Mouse (Mus musculus): Measurements from ENCODE around the gene Pcmt1. TPM values are rescaled to one million over a fixed set of nuclear protein-coding genes. Genes with fewer than 3 reads are reported as not detected.

The Pcmt1 gene
- polyA plus RNA-seq, 1 experiment from 2014 or later: 124 TPM

DNA sequence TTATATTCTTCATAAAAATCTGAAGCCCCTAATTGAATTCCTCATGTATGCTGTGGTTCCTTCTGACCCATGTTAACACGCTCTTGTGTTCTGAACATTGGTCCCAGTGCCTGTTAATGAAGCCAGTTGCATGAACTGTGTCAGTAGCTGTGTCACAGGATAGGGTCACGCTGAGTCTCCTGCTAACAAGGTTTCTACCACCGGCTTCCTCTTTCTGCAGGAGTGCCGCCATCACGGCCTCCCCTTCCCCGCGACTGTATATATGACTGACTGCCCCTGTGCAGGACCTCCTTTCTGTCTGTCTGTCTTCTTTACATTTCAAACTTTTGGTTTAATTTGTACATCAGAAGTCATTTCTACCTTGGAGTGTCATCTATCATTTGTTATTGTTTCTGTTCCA is 82.8 kb downstream of the Pcmt1 start:
- Histone ChIP-seq H3K27me3 (ENCODE audit: insufficient read depth, low read length) (no peaks in the 10 kb centered on the region), H3K9me3 (ENCODE audit: low read length) (no peaks in the 10 kb centered on the region), H3K4me1 (ENCODE audit: insufficient read depth, low read length) (no peaks in the 10 kb centered on the region), H3K27ac (ENCODE audit: low read length) (no peak overlapping the region), H3K9ac (replicated peaks; ENCODE audit: low read length) (no peak overlapping the region), H3K4me3 (ENCODE audit: low read length) (no peak overlapping the region), H3K36me3 (ENCODE audit: insufficient read depth, low read length) (no peaks in the 10 kb centered on the region), H3K4me2 (replicated peaks; ENCODE audit: low read depth, low read length) (no peak overlapping the region)
- no peak for ATAC-seq (ENCODE audit: low FRiP score, low TSS enrichment)
- WGBS: 89% methylated on average over 7 of the region's 7 CpGs

GRCm38 (mm10) chr10:7596251-7596650 is 84.7 kb downstream of the Pcmt1 start:
- no peak overlapping the region for H3K4me3 ChIP-seq (ENCODE audit: low read length)
- H3K9ac ChIP-seq (replicated peaks; ENCODE audit: low read length): no peak overlapping the region
- H3K36me3 ChIP-seq (ENCODE audit: insufficient read depth, low read length): no peaks in the 10 kb centered on the region
- no peak for ATAC-seq (ENCODE audit: low FRiP score, low TSS enrichment)
- H3K27me3 ChIP-seq (ENCODE audit: insufficient read depth, low read length): peaks cover 13% of the 10 kb centered on the region
- H3K27ac ChIP-seq (ENCODE audit: low read length): no peak overlapping the region
- 72% methylated on average over 1 of the region's 1 CpGs for whole genome bisulfite sequencing
- no peaks in the 10 kb centered on the region for H3K4me1 ChIP-seq (ENCODE audit: insufficient read depth, low read length)
- H3K9me3 ChIP-seq (ENCODE audit: low read length): no peaks in the 10 kb centered on the region
- no peak overlapping the region for H3K4me2 ChIP-seq (replicated peaks; ENCODE audit: low read depth, low read length)

GRCm38 (mm10) chr10:7594797-7595196 is 86.1 kb downstream of the Pcmt1 start:
- Histone ChIP-seq H3K27ac (ENCODE audit: low read length) (no peak overlapping the region), H3K9me3 (ENCODE audit: low read length) (no peaks in the 10 kb centered on the region), H3K27me3 (ENCODE audit: insufficient read depth, low read length) (peaks cover 18% of the 10 kb centered on the region), H3K36me3 (ENCODE audit: insufficient read depth, low read length) (no peaks in the 10 kb centered on the region), H3K4me3 (ENCODE audit: low read length) (no peak overlapping the region), H3K4me2 (replicated peaks; ENCODE audit: low read depth, low read length) (no peak overlapping the region), H3K4me1 (ENCODE audit: insufficient read depth, low read length) (peaks cover 8% of the 10 kb centered on the region; the same call in 1 of the 2 replicates), H3K9ac (replicated peaks; ENCODE audit: low read length) (no peak overlapping the region)
- ATAC-seq (ENCODE audit: low FRiP score, low TSS enrichment): no peak
- 48% methylated on average over 7 of the region's 7 CpGs for WGBS

- Histone ChIP-seq H3K27me3 (ENCODE audit: insufficient read depth, low read length) (peaks cover 18% of the 10 kb centered on the region), H3K36me3 (ENCODE audit: insufficient read depth, low read length) (no peaks in the 10 kb centered on the region), H3K4me2 (replicated peaks; ENCODE audit: low read depth, low read length) (peak overlapping the region; percentile 95), H3K4me3 (ENCODE audit: low read length) (peak overlapping the region; percentile 57), H3K9me3 (ENCODE audit: low read length) (no peaks in the 10 kb centered on the region), H3K4me1 (ENCODE audit: insufficient read depth, low read length) (peaks cover 8% of the 10 kb centered on the region; the same call in 1 of the 2 replicates), H3K27ac (ENCODE audit: low read length) (no peak overlapping the region), H3K9ac (replicated peaks; ENCODE audit: low read length) (no peak overlapping the region)
- no peak for ATAC-seq (ENCODE audit: low FRiP score, low TSS enrichment)
- 5% methylated on average over 8 of the region's 8 CpGs for WGBS
Measured at GRCm38 (mm10) chr10:7590792-7591191, 90.1 kb downstream of the Pcmt1 start.

DNA sequence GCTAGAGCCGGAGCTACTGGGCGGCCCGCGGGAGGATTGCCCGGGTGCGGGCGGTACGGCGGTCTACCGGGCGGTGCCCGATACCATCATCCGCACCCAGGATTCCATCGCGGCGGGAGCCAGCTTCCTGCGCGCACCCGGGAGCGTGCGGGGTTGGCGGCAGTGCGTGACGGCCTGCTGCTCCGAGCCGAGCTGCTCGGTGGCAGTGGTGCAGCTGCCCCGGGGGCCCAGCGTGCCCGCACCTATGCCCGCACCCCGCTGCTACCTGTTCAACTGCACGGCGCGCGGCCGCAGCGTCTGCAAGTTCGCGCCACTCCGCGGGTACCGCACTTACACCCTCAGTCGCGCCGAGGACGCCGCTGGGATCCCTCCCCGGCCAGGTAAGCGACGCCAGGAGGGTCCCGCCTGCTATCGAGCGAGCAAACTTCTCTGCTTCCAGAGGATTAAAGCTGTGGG is 90.7 kb downstream of the Pcmt1 start:
- Histone ChIP-seq H3K4me2 (replicated peaks; ENCODE audit: low read depth, low read length) (peak overlapping the region; percentile 95), H3K9ac (replicated peaks; ENCODE audit: low read length) (peak overlapping the region; percentile 55), H3K27ac (ENCODE audit: low read length) (no peak overlapping the region), H3K27me3 (ENCODE audit: insufficient read depth, low read length) (peaks cover 18% of the 10 kb centered on the region), H3K36me3 (ENCODE audit: insufficient read depth, low read length) (no peaks in the 10 kb centered on the region), H3K4me3 (ENCODE audit: low read length) (peak overlapping the region; percentile 57), H3K4me1 (ENCODE audit: insufficient read depth, low read length) (peaks cover 8% of the 10 kb centered on the region; the same call in 1 of the 2 replicates), H3K9me3 (ENCODE audit: low read length) (no peaks in the 10 kb centered on the region)
- under 1% methylated on average over 54 of the region's 54 CpGs for WGBS
- ATAC-seq (ENCODE audit: low FRiP score, low TSS enrichment): no peak; the same call in none of the 2 replicates

DNA sequence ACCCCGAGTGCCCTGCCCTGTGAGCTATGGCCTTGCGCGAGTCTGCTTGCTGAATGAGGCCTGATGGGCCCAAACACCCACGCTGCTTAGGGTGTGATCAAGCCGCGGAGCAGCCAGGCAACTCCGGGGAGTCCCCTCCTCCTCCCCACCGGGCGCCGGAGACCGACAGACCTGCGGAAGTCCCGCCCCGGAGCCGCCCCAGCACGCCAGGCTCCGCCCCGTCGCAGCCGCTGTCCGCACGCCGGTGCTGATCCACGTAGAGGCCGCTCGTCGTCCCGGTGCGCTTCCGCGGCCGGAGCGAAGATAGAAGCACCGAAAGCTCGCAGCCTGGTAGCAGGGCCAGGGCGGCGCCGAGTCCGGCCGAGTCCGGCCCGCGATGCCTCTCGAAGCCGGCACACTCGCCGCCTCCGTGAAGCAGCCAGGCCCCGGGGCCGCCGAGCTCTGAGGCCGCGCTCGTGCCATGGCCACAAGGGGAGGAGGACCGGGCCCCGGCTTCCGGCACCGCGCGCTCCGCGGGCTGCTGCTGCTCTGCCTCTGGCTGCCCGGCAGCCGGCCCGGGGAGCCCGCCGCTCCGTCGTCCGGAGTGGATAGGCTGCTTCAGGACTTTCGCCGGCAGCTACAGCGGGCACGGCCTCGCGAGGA is 91.2 kb downstream of the Pcmt1 start, which contains the start of gene Lrp11:
Gene Lrp11 (plus strand): TSS at position 209 of the 642 bp plus-strand sequence.
- Histone ChIP-seq H3K9ac (replicated peaks; ENCODE audit: low read length) (peak within 1 kb of the TSS; percentile 66), H3K4me1 (ENCODE audit: insufficient read depth, low read length) (peaks cover 8% of the 10 kb centered on the region; the same call in 1 of the 2 replicates), H3K4me2 (replicated peaks; ENCODE audit: low read depth, low read length) (peak within 1 kb of the TSS; percentile 95), H3K27me3 (ENCODE audit: insufficient read depth, low read length) (peaks cover 18% of the 10 kb centered on the region), H3K36me3 (ENCODE audit: insufficient read depth, low read length) (no peaks in the 10 kb centered on the region), H3K27ac (ENCODE audit: low read length) (no peak within 1 kb of the TSS), H3K4me3 (ENCODE audit: low read length) (peak within 1 kb of the TSS; percentile 57), H3K9me3 (ENCODE audit: low read length) (no peaks in the 10 kb centered on the region)
- peak; percentile 98 for ATAC-seq (ENCODE audit: low FRiP score, low TSS enrichment)
- WGBS: under 1% methylated on average over 72 of the region's 76 CpGs

DNA sequence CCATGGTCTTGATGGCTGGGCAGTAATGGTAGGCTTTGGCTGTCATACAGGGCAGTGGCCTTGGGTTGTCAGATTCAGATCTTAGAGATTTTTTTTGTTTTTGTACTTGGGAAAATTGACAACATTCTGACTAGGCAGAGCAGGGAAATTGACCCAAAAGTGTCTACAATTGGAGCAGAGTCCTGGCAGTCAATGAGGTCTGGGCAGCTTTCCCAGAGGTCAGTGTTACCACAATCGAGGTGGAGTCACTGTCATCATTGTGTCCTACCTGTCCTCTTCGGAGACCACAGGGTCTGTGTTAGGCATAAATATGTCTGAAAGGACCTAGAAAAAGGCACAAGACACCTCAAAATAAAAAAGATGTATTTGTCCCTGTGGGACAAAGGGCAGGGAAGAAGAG is 94.2 kb downstream of the Pcmt1 start:
- no peak overlapping the region for H3K9ac ChIP-seq (replicated peaks; ENCODE audit: low read length)
- ATAC-seq (ENCODE audit: low FRiP score, low TSS enrichment): no peak
- WGBS: 71% methylated on average over 2 of the region's 2 CpGs
- H3K27me3 ChIP-seq (ENCODE audit: insufficient read depth, low read length): peaks cover 11% of the 10 kb centered on the region
- no peak overlapping the region for H3K4me3 ChIP-seq (ENCODE audit: low read length)
- no peaks in the 10 kb centered on the region for H3K36me3 ChIP-seq (ENCODE audit: insufficient read depth, low read length)
- no peaks in the 10 kb centered on the region for H3K9me3 ChIP-seq (ENCODE audit: low read length)
- no peak overlapping the region for H3K4me2 ChIP-seq (replicated peaks; ENCODE audit: low read depth, low read length)
- peaks cover 8% of the 10 kb centered on the region; the same call in 1 of the 2 replicates for H3K4me1 ChIP-seq (ENCODE audit: insufficient read depth, low read length)
- H3K27ac ChIP-seq (ENCODE audit: low read length): no peak overlapping the region

- H3K27me3 ChIP-seq (ENCODE audit: insufficient read depth, low read length): no peaks in the 10 kb centered on the region
- WGBS: 44% methylated on average over 7 of the region's 7 CpGs
- no peak overlapping the region for H3K27ac ChIP-seq (ENCODE audit: low read length)
- no peaks in the 10 kb centered on the region for H3K4me1 ChIP-seq (ENCODE audit: insufficient read depth, low read length)
- ATAC-seq (ENCODE audit: low FRiP score, low TSS enrichment): no peak
- no peak overlapping the region for H3K4me2 ChIP-seq (replicated peaks; ENCODE audit: low read depth, low read length)
- no peaks in the 10 kb centered on the region for H3K9me3 ChIP-seq (ENCODE audit: low read length)
- no peaks in the 10 kb centered on the region for H3K36me3 ChIP-seq (ENCODE audit: insufficient read depth, low read length)
- H3K9ac ChIP-seq (replicated peaks; ENCODE audit: low read length): no peak overlapping the region
- no peak overlapping the region for H3K4me3 ChIP-seq (ENCODE audit: low read length)
Measured at GRCm38 (mm10) chr10:7582891-7583557, 97.9 kb downstream of the Pcmt1 start.

DNA sequence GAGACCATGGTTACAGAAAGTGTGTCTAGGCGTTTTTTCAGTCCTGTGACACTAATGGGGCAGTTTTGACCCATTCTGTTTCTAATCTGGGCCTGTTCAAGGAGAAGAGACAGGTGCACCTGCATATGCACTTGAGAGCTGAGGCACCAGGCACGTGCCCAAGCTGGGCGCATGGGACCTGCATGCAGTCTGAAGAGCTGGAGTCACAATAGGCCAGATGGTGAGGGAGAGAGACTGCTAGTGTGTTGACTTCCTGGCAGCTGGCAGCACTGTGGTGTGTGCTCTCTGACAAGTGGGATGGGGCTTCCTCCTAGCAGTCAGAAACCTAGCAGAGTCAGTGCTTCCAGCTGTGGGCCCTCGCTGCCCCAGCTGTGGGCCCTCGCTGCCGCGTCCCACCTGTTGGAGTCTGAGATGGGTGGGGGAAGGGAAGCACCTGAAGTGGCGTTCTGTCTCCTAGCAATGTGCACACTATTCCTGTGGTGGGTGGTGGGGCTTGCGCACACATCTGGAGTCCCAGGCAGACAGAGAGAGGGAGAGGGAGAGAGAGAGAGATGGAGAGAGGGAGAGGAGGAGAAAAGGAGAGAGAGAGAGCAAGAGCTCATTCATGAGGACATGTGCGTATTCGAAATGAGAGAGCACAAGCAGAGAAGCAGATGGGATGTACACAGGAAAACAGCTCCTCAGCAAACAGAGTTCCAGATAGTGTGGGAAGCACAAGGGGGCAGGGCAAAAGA is 98.6 kb downstream of the Pcmt1 start:
- Histone ChIP-seq H3K27ac (ENCODE audit: low read length) (no peak overlapping the region), H3K36me3 (ENCODE audit: insufficient read depth, low read length) (no peaks in the 10 kb centered on the region), H3K4me1 (ENCODE audit: insufficient read depth, low read length) (no peaks in the 10 kb centered on the region), H3K4me2 (replicated peaks; ENCODE audit: low read depth, low read length) (no peak overlapping the region), H3K27me3 (ENCODE audit: insufficient read depth, low read length) (no peaks in the 10 kb centered on the region), H3K9me3 (ENCODE audit: low read length) (no peaks in the 10 kb centered on the region), H3K9ac (replicated peaks; ENCODE audit: low read length) (no peak overlapping the region), H3K4me3 (ENCODE audit: low read length) (no peak overlapping the region)
- ATAC-seq (ENCODE audit: low FRiP score, low TSS enrichment): no peak
- 41% methylated on average over 11 of the region's 11 CpGs for WGBS
